Mouse (Mus musculus) cortical plate, adult 2 months (tissue): Measurements from ENCODE around the gene Ccdc162.

Experiments used
- CTCF ChIP-seq: fragments of 200-500 bp; IDR thresholded peaks from 2 replicates; pipeline ENCODE4 v1.5.1; 2011; ENCODE audit warnings: mild to moderate bottlenecking, control low read depth, low read length; ENCODE audit not compliant: insufficient read depth; ENCODE audit errors: extremely low read depth
- POLR2A ChIP-seq: fragments of 200-500 bp; IDR thresholded peaks from 2 replicates; pipeline ENCODE4 v1.6.1; 2011; ENCODE audit warnings: mild to moderate bottlenecking, low read length, control low read depth; ENCODE audit not compliant: insufficient read depth; ENCODE audit errors: extremely low read depth

GRCm38 (mm10) chr10:41525696-41526095 lies 190.7 kb downstream of the Ccdc162 start:
- TF ChIP-seq CTCF (no peak), POLR2A (no peak)
